Mouse (Mus musculus) ES-E14 (cell line): ENCODE results near the gene Fam19a3.

Source experiments
- CHD2 ChIP-seq: IDR thresholded peaks from 2 replicates; pipeline ENCODE4 v1.6.1; 2014; ENCODE audit warnings: mild to moderate bottlenecking, low read depth, low read length, inconsistent platforms
- HCFC1 ChIP-seq: IDR thresholded peaks from 2 replicates; pipeline ENCODE4 v1.6.1; 2012; ENCODE audit warnings: low read length, inconsistent platforms, borderline replicate concordance; ENCODE audit not compliant: insufficient read depth
- MAFK ChIP-seq: IDR thresholded peaks from 2 replicates; pipeline ENCODE4 v1.6.1; 2014; ENCODE audit warnings: mild to moderate bottlenecking, low read depth, low read length, inconsistent platforms; ENCODE audit not compliant: insufficient read depth
- ZC3H11A ChIP-seq: IDR thresholded peaks from 2 replicates; pipeline ENCODE4 v1.6.1; 2012; ENCODE audit warnings: low read depth, mild to moderate bottlenecking, inconsistent platforms, low read length, borderline replicate concordance
- ZNF384 ChIP-seq: IDR thresholded peaks from 2 replicates; pipeline ENCODE4 v1.6.1; 2012; ENCODE audit warnings: low read depth, low read length, inconsistent platforms

DNA sequence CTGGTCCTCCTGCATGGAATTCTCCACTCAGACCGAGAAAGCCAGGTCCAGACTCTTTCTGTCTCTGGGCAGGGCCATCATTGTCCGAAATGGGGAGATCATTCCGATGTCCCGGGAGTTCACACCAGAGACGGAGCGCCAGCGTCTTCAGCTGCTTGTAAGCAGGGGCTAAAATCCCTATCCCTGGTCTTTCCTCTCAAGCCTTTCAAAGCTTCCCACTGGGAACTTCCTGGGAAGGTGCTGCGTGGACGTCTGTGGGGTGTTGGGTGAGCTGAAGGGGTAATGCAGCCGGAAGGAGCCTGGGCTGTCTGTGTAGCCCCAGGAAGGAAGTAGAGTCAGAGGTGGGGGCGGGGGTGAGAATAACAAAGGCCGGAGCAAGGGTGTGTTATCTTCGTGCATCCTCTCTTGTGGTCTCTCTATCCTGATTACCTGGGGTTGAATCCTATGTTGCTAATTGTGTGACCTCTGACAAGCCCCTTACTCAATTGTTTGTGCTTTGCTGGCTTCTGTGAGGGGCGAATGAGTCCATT is 2.4 kb upstream of the Fam19a3 start:
- TF ChIP-seq MAFK = no peak
- TF ChIP-seq ZNF384 = no peak
- no peak for TF ChIP-seq HCFC1
- no peak for TF ChIP-seq CHD2
- no peak for TF ChIP-seq ZC3H11A
